Mouse (Mus musculus): ENCODE results near the gene Top2a.

Top2a gene

DNA sequence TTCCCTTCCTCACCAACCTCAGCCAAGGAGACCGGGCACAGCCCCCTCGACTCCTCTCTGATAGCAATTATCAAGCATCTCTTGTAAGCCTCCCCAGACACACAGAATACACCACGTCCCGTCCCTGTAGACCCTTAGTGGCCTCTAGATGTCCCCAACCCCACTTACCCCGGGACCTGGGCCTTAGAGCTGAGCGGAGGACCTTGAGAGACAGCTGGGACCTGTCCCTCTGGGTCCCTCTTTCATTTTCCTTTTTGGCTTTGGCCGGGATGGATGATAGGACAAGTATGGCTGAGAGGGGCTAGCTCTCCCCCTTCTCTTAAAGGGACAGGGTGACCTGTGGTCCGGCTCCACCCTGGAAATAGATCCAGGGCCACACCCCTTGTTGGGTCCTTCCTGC, 40.4 kb downstream of the Top2a start:
- no peak for DNase-seq (ENCODE audit: low read depth, low spot score)

DNA sequence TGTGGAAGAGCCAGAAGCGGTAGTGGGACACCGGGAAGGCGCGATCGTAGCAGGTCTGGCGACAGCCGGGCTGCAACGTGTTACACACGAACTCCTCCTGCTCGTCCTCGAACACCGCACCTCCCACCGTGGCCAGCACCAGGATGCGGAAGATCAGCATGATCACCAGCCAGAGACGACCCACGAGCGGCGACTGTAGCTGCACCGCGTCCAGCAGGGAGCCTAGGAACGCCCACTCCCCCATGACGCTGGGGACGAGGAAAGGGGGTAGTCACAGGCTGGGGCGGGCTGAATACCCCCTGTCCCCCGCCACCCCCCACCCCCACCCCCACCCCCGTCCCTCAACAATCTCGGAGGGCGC, 41.2 kb downstream of the Top2a start, which contains the start of gene Gjd3:
Gjd3 (minus strand) TSS at position 244 of the 361 bp plus-strand sequence.
- no peak for DNase-seq (ENCODE audit: low read depth, low spot score)

DNA sequence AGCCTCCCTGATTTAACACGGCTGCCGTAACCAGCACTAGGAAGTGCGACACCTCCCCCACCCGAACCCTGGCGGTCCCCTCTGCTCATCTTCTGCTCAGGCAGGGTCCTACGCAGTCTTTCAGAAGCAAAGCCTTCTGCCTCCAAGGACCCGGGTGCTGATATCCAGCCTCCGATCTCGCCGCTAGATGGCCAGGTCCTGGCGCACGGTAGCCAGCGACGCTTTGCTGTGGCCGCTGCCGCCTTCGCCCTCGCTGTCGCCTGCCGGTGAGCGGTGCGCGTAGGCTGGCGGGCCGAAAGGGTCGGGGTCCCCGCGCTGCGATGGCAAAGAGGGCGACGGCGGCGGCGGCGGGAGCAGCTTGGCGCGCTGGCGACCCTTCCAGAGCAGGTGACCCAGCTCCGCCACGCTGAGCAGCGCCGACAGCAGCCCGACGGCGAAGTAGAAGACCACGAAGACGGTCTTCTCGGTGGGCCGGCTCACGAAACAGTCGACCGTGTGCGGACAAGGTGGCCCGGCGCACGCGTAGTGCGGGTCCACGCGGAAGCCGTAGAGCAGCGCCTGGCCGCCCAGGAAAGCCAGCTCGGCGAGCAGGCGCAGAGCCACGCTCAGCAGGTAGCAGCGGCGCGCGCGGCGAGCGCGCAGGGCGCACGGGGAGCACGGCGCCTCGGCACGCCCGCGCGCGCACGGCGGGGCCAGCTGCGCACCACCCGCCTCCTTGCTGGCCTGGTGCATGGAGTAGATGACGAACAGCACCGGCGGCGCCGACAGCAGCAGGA, 41.8 kb downstream of the Top2a start:
- DNase-seq (ENCODE audit: low read depth, low spot score), result no peak

DNA sequence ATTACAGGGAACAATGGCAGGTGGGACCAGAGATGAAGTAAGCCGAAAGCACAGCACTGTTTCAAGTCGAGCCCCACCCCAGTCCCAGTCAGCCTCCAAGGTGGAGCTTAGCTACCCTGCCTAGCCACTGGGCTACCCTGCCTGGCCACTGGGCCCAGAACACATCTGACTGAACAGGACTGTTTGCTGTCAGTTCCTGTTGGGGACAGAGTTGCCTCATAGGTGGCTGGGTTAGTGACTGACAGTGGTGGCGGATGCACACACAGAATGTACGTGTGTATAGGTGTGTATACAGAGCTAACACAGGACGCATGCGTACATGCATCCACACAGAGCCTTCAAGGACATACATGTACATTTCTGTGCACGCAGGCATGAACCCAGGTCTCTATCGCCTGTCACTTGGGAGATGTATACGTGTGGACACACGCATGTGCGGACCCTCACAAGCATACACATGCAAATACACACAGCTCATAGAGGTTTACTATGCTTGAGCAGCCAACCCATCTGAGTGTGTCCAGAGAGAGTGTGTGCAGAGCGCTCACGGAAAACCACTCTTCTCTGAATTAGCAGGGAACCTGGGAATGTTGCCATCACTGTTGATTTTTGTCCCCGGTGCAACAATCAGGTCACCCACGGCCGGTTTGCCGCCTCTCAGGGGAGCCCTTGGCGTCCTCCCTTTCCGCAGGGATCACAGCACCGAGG, 42.5 kb downstream of the Top2a start:
- DNase-seq (ENCODE audit: low read depth, low spot score), result no peak

DNA sequence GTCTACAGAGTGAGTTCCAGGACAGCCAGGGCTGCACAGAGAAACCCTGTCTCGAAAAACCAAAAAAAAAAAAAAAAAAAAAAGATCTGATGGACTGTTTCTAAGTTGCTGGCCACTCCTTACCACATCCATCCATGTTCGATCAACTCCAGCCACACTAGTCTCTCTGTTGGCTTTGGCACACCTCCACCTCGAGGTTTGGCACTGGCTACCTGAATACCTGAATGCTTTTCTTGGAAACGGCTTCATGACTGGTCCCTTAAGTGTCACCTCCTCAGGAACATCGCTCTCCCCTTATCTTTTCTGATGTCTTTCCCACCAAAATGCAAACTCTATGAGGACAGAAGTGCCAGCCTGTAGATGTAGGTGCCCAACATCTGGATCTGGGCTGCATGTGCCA, 44.6 kb downstream of the Top2a start:
- DNase-seq (ENCODE audit: low read depth, low spot score), result no peak

DNA sequence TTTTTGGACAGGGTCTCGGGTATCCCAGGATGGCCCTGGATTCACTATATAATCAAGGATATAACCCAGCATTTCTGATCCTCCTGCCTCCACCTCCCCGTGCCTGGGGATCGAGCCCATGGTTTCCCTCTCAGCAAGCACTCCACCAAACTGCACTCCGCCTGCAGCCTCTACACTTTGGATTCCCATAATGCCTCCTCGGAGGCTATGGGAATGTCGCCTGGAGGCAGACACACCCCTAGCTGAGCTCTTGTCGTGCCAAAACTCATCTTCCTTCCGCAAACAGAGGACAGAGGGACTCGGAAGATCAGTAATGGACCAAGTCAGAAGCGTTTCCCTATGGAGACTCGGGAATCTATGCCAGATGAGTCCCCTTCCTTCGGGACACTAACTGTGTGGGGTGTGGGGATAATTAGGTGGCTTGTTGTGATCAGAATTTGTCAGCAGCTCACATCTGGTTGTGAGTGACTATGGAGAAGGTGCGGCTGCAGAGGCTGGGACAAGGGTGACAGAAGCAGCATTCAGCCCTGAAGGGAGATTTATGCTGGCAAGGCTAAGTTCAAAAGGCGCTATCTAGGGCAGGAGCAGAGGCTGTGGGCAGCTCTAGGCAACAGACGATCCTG, 45.4 kb downstream of the Top2a start:
- no peak for DNase-seq (ENCODE audit: low read depth, low spot score)

DNA sequence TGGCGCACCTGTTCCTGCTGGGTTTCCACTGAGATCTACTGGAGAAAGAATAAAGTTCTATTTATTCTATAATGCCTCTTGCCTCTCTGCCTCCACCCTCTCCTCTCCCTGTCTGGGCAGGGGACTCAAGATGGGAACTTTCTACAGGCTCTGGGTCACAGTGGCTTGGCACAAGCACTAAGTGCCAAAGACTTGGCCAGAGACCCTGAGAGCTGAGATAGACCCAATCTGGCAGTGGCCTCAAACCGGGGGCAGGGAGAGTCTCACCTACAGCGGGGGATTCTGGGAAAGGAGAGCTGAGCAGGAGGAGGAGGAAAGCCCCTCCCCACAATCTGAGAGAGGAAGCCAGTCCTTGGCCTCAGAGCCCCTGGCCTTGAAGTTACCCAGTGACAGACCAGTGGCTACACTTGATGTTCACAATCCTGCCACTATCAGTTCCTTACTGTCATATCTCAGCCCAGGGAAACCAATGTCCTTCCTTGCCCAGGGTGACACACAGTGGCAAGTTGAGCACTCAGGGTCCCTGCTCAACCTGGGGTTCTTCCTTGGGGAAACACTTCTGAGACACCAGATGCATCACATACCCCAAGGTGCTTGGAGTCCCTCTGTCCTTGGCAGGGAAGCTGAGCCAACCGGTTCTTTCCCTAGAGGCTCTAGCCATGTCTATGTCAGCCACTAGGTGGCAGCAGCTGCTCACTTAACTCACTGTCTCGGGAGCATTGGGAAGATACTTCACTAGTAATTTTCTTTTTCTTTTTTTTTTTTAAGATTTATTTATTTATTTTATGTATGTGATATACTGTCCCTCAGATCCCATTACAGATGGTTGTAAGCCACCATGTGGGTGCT, 48.9 kb downstream of the Top2a start:
- peak; percentile 53 for DNase-seq (ENCODE audit: low read depth, low spot score)

DNA sequence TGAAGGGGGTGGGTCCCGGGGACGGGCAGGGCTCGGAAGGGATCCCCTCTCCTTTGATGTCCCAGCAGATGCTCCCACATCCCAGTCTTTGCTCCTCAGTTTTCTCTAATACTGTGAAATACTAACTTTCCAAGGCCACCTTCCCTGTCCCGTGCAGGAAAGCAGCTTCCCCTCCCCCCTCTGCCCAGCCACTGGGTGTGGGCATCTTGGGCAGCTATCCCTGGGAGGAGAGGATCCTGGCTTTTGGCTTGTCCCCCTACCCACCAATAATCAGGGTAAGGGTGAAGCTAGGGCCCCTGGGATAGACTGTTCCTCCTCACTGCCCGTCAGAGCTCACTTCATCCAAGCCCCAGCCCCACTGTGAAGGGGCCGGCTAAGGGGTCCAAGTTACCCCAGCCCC, 49.8 kb downstream of the Top2a start:
- DNase-seq (ENCODE audit: low read depth, low spot score), result no peak

GRCm38 (mm10) chr11:98973584-98973983, 50.4 kb downstream of the Top2a start:
- DNase-seq (ENCODE audit: low read depth, low spot score), result no peak

- no peak for DNase-seq (ENCODE audit: low read depth, low spot score)
These were observed 51.1 kb downstream of the Top2a start for GRCm38 (mm10) chr11:98972801-98973360.

- peak; percentile 32 for DNase-seq (ENCODE audit: low read depth, low spot score)
These were observed 51.8 kb downstream of the Top2a start for GRCm38 (mm10) chr11:98972215-98972614.

- DNase-seq (ENCODE audit: low read depth, low spot score), result no peak
These were observed 52.5 kb downstream of the Top2a start for GRCm38 (mm10) chr11:98971316-98972031.

DNA sequence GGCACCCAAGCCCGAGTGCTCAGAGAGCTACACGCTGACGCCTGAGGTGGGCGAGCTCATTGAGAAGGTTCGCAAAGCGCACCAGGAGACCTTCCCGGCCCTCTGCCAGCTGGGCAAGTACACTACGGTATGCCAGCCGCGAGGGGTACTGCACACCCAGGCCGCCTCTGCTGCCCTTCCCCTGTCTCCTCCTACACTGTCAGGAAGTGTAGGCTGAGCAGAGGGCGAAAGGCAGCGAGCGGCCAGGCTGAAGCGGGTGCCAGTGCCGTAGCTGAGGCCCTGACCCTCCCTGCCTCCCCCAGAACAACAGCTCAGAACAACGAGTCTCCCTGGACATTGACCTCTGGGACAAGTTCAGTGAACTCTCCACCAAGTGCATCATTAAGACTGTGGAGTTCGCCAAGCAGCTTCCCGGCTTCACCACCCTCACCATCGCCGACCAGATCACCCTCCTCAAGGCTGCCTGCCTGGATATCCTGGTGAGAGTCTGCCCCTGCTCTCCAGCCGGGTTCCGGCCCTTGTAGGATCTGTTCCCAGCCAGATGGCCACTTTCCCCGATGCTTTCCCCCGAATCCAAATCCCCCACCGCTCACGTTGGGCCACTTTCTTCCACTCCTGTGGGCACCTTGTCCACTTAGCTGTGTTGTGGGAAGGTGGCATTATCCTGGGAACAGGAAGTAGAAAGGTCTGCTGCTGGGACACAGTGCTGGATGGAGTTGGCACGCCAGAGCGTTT, 53.6 kb downstream of the Top2a start:
- DNase-seq (ENCODE audit: low read depth, low spot score), result no peak

DNA sequence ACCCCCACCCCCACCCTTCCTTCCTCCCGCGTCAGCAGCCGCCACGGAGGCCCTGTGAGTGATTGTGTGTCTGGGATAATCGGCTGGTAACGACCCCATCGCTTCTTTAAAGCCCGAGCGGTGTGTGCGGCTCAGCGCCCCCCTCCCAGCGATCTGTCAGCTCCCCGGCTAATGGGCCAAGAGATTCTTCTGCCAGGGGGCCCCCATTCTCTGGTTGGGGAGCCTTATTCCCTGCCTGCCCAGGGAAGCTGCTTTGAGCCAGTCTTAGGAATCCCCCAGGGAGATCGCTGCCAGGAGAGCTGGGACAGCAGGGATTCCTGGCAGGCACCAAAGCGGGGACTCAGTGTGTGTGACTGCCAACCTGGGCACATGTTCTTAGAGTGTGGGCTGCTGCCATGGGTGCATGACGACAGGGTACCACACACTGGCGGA, 54.5 kb downstream of the Top2a start:
- DNase-seq (ENCODE audit: low read depth, low spot score), result no peak

GRCm38 (mm10) chr11:98968716-98969495, 55.1 kb downstream of the Top2a start:
- DNase-seq (ENCODE audit: low read depth, low spot score), result no peak

DNA sequence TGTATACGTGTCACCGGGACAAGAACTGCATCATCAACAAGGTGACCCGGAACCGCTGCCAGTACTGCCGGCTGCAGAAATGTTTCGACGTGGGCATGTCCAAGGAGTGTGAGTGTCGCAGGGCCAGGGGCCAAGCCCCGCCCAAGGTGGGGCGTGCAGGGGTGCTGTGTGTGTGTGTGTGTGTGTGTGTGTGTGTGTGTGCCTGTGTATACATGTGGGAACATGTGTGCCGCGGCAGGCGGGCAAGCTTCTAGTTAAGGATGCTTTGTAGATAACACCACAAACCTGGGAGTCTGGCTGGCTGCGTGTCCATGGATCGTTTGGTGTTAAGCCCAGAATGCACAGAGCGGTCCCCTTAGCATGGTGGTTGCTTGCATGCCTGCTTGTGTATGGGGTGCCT, 55.9 kb downstream of the Top2a start:
- no peak for DNase-seq (ENCODE audit: low read depth, low spot score)

- DNase-seq (ENCODE audit: low read depth, low spot score), result no peak
These were observed 57.4 kb downstream of the Top2a start for GRCm38 (mm10) chr11:98966499-98967141.

GRCm38 (mm10) chr11:98965416-98966077, 58.4 kb downstream of the Top2a start:
- DNase-seq (ENCODE audit: low read depth, low spot score), result no peak

Data from c-Kit-negative CD71-positive TER-119-positive erythroid progenitor cells, embryonic 14.5 days (primary cell).